Mouse (Mus musculus) neural tube, embryonic 10.5 days (tissue): ENCODE data around the gene Smg6.

Source experiments
- DNase-seq: peaks from one replicate; pipeline ENCODE4 v3.0.0-alpha.2; 2017; ENCODE audit warnings: low spot score; ENCODE audit errors: extremely low spot score

Smg6 gene

GRCm38 (mm10) chr11:74927236-74927725 lies 1.7 kb downstream of the Smg6 start:
- DNase-seq, result no peak

DNA sequence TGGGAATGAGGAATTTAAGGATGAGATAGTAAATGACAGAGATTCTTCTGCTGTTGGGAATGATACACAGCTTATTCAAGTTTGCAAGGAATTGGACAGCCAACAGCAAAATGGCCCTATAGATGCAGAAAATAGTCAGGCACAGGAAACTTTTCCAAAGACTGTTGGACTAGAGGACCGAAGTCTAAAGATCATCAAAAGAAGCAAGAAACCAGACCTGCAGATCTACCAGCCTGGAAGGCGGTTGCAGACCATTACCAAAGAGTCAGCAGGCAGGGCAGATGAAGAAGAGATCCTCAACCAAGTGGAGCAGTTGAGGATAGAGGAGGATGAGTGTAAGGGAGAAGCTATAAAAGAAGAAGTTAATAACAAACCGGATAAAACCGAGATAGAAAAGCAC lies 3.5 kb downstream of the Smg6 start:
- DNase-seq, result no peak

GRCm38 (mm10) chr11:74930391-74930790 lies 4.8 kb downstream of the Smg6 start:
- no peak for DNase-seq

DNA sequence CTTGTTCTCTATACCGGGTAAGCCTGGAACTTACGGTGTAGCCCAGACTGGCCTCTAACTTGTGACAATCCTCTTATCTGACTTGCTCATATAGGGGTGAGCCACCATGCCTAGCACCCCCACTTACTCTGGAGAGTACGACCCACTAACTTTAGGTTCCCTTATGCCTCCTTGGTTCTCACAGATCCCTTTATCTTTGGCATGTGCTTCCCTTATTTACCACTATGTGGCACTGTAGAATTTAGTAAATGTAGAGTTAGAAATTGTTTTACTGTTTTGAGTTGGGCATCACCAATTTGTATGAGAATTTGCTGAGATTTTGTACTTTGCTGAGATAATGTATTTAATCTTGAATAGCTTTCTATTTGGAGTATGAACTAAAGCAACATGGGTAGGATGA lies 20.7 kb downstream of the Smg6 start:
- DNase-seq, result no peak

DNA sequence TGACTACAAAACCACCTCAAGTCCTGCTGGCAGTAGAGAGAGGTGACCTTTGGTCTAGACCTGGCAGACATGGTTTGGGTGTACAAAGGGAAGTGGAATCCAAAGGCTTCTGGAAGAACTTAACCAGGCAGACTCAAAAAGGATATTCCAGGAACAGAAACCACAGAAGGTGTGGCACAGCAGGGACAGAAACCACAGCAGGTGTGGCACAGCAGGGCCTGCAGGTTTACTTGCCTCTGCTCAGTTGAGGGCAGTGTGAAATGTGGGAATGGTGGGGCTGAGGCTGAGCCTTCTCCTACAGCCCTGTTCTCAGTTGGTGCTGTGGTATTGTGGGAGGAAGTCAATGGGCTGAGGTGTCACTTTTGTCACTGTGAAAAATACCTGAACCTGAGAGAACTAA lies 29.3 kb downstream of the Smg6 start:
- DNase-seq, result no peak

DNA sequence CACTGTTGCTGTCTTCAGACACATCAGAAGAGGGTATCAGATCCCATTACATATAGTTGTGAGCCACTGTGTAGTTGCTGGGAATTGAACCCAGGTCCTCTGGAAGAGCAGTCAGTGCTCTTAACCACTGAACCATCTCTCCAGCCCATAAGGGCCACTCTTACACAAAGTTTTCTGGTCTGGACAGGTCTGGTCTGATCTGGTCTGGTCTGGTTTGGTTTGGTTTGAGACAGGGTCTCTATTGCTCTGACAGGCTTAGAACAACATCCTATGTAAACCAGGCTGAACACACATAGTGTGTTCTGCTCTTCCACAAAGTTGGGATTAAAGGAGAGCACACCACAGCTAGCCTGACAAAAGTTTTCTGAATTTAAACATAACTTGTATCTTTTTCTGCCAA lies 30.4 kb downstream of the Smg6 start:
- DNase-seq, result no peak

DNA sequence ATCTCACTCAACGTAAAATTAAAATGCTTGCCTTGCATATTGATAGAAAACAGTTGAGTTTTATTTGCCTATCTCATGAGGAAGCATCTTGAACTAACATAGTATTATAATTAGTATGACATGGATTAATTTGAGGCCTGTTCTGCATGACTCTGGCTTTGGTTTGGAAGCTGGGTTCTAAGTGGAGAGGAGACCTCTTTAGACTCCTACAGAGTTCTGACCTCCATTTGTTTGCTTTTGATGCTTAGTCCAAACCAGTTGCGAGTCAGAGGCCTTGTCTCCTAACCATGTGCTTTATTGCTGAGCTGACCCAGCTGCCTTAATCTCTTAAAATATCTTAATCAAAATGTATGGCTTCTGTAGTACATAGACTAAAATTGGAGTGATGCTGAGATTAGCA lies 32.0 kb downstream of the Smg6 start:
- no peak for DNase-seq

DNA sequence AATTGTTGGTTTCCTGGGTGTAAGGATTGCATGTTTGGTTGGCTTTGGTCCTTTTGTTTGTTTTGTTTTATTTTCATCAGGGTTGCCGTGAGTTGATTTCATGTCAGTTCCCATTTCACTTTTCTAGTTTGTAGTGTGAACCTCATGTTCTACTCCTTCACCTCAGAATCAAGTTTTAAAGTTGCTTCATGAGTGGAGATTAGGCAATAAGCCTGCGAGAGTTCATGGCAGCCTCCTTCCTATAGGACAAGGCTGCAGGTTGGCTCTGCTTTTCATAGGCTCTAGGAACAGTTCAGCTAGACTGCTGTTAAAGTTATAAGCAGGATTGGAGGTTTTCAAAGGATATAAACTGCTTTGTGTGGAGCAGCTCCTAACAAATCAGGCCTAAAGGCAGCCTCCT lies 33.9 kb downstream of the Smg6 start:
- DNase-seq, result no peak

DNA sequence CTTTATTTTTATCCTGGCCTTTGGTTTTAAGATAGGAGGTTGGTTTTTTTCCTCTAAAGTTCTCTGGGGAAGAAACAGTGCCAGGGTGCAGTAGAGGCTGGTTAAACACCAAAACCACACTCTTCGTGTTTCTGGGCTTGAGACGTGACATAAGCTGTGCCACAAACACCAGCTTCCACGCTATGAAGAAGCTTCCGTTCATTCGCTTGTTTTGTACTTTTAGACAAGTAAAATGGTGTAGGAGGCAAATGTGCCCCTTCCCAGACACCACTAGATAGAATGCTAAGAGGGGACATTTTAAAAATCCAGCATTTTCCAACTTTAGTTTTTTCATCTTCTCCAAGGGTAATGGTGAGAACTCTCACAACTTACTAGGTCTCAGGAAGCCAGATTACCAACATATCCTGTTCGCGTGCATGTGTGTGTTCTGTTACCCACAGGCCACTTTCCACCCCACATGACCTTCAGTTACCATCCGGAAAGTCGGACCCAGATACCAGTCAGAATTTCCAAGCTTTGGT lies 34.5 kb downstream of the Smg6 start:
- DNase-seq, result no peak

DNA sequence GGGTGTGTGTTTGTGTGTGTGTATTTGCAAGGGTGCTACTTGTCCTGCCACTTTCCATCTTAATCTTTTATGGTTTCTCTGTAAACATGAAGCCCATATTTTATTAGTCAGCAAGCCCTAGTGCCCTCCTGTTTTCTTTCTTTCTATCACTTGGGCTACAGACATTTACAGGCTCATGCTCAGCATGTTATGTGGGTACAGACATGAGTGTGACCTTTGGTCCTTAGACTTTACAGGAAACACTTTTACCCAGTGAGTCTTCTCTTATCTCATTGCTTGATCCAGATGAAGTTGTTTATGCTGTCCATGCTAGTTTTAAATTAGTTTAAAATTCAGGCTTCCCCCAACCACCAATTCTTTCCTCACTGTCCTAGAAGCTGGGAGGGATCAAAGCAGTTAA lies 36.3 kb downstream of the Smg6 start:
- DNase-seq, result no peak

GRCm38 (mm10) chr11:74962846-74963407 lies 37.3 kb downstream of the Smg6 start:
- DNase-seq, result no peak

DNA sequence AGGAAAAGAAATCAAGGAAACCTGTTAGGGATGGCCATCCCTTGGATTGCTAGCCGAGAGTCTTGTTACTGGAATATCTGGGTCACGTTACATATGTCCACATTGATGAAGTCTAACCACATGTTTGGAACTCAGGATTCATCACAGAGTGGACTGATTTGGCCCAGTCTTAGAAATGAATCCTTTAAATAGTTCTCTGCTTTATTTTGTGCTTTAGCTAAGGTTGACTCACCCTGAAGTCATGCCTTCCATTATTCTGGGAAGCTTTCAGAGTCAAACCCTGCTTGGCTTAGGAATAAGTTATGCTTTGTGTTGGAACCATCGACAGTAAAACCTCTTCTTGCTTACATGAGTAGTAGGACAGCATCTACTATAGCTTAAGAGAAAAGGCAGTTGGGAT lies 39.9 kb downstream of the Smg6 start:
- no peak for DNase-seq

DNA sequence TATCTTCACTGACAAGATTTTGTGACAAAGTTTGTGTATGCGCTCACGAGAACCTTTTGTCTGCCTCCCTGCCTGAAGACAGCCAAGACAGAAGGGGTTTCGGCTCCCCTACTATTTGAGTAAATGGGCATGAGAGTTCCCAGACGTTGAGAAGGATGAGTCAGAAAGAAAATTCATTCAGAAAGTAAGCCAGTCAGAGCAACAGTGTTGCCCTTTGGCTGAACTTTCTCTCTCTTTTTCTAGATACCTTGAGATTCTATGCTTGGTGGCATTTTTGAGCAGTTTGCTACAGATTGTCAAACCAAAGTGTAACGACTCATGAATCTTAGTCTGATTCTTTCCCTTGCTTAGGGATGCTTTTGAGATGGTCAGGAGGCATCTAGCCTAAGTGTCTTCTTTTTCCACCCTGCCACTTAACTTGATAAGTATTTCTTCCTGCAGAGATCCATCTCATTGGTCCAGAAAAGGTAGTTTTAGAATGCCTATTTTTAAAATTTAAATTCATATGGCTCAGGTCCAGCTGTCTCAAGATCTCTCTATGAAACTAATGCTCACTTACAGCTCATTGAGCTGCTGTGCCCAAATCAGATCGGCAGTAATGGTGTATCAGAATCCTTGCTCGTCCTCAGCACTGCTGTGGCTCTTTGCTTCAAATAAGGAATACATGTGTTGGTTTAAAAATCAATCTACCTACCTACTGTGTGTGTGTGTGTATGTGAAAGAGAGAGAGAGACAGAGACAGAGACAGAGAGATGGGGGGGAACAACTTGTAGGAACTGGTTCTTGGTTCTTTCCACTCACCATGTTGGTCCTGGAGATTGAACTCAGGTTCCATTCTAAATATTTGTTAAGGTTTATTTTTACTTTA lies 47.9 kb downstream of the Smg6 start:
- DNase-seq, result no peak

GRCm38 (mm10) chr11:74974615-74975014 lies 49.0 kb downstream of the Smg6 start:
- DNase-seq, result no peak

- DNase-seq, result no peak
These were observed 51.4 kb downstream of the Smg6 start for GRCm38 (mm10) chr11:74976835-74977687.

DNA sequence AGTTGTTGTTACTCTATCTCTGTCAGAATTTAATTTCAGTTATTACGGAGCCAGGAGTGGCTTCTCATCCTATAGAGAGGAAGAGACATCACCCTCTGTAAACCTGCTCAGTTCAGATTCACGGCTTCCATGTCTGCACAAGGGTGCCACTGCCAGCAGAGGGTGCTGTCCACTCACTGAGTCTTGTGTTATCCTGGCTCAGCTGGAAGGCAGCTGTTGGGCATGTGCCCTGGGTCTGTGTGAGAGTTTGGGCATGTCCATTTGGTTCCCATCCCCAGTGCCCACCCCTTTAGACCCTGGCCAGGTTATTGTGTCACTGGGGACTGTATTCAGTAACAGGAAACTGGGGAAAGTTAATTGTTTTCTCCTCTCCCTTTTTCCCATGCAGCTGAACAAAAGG lies 55.8 kb downstream of the Smg6 start:
- DNase-seq, result peak; percentile 73

GRCm38 (mm10) chr11:74982241-74982640 lies 56.6 kb downstream of the Smg6 start:
- DNase-seq, result no peak

GRCm38 (mm10) chr11:74988162-74988561 lies 62.5 kb downstream of the Smg6 start:
- no peak for DNase-seq

GRCm38 (mm10) chr11:74989047-74989446 lies 63.4 kb downstream of the Smg6 start:
- no peak for DNase-seq

GRCm38 (mm10) chr11:74990501-74990900 lies 64.9 kb downstream of the Smg6 start:
- no peak for DNase-seq

- no peak for DNase-seq
These were observed 65.7 kb downstream of the Smg6 start for GRCm38 (mm10) chr11:74991290-74991689.
